Mouse (Mus musculus) ES-E14 (cell line): ENCODE data around the gene Pcgf3.

ENCODE experiments used
- CHD2 ChIP-seq: IDR thresholded peaks from 2 replicates; pipeline ENCODE4 v1.6.1; 2014; ENCODE audit warnings: mild to moderate bottlenecking, low read depth, low read length, inconsistent platforms
- HCFC1 ChIP-seq: IDR thresholded peaks from 2 replicates; pipeline ENCODE4 v1.6.1; 2012; ENCODE audit warnings: low read length, inconsistent platforms, borderline replicate concordance; ENCODE audit not compliant: insufficient read depth
- MAFK ChIP-seq: IDR thresholded peaks from 2 replicates; pipeline ENCODE4 v1.6.1; 2014; ENCODE audit warnings: mild to moderate bottlenecking, low read depth, low read length, inconsistent platforms; ENCODE audit not compliant: insufficient read depth
- ZC3H11A ChIP-seq: IDR thresholded peaks from 2 replicates; pipeline ENCODE4 v1.6.1; 2012; ENCODE audit warnings: low read depth, mild to moderate bottlenecking, inconsistent platforms, low read length, borderline replicate concordance

DNA sequence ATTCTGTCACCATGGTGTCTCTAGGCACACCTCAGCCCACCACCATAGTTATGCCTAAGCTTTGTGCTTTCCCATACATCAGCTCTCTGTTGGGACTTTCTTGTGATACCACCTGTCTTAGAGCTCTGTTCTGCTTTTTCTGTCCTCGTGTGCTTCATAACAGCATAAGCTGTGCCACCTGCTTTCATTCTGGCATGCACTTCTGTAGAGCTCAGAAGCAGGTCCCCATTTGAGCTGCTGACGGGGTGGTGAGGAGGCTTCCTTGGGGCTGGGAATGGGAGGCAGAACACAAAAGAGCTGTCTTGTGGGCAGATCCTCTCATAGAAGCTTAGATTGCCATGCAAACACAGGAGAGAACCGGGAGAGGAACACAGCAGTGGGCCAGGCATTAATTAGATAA is 14.9 kb downstream of the Pcgf3 start:
- TF ChIP-seq ZC3H11A = no peak
- TF ChIP-seq CHD2 = no peak
- TF ChIP-seq HCFC1 = no peak
- TF ChIP-seq MAFK = no peak
